Mouse (Mus musculus) common myeloid progenitor, adult 5-6 weeks (primary cell): ENCODE results near the gene Olfr1270. TPM values are rescaled to one million over a fixed set of nuclear protein-coding genes. Genes with fewer than 3 reads are reported as not detected.
A peak's percentile ranks its signal among the peaks of the same experiment; 100 is the strongest.
"Not testable (repeated sequence)": the region's sequence is repeated elsewhere in the genome, so short reads cannot be mapped to it uniquely, and the experiment has no call there.

Source experiments
- ATAC-seq: replicated peaks from 2 replicates; pipeline ENCODE4 v1.8.0; 2016; ENCODE audit warnings: low read depth, mild to moderate bottlenecking, moderate TSS enrichment, inconsistent platforms; ENCODE audit not compliant: poor library complexity, severe bottlenecking
- total RNA-seq: library from RNA; stranded (forward); fragments of 200-1000, 187-1606 nt; gene quantifications from 2 replicates; pipeline ENCODE4 v1.2.3, GENCODE M21; 2017

The Olfr1270 gene
- total RNA-seq: not detected in 2 replicates

GRCm38 (mm10) chr2:90152991-90153390, at the start of gene Olfr1270:
TSS of gene Olfr1270 (minus strand) at chr2:90153091.
- no peak for ATAC-seq

DNA sequence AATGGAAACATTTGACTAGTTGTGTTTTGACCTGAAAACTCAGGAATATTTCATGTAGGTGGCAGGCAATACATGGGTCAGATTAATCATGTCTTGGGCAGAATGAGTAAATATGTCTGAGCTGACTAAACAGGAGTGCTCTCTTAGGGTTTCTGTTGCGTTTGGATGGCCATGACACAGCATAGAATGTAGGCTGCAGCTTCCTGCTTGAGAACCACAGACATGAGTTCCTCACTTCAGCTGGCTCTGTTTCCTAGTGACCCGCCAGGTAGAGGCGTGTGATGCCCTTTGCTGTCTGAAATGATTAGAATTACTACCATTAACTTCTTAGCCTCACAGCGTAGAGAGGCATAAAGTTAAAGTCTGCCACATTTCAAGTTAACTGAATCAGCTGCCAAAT, 46.7 kb upstream of the Olfr1270 start:
- 0 out of 2 replicates have a peak, but pooled peaks have one; percentile 36 for ATAC-seq

- not testable (repeated sequence) for ATAC-seq
These were observed 42.4 kb upstream of the Olfr1270 start for GRCm38 (mm10) chr2:90195285-90195684.

GRCm38 (mm10) chr2:90194750-90195149, 41.9 kb upstream of the Olfr1270 start:
- ATAC-seq: peak; percentile 93

GRCm38 (mm10) chr2:90187082-90187481, 34.2 kb upstream of the Olfr1270 start:
- ATAC-seq: peak; percentile 96

DNA sequence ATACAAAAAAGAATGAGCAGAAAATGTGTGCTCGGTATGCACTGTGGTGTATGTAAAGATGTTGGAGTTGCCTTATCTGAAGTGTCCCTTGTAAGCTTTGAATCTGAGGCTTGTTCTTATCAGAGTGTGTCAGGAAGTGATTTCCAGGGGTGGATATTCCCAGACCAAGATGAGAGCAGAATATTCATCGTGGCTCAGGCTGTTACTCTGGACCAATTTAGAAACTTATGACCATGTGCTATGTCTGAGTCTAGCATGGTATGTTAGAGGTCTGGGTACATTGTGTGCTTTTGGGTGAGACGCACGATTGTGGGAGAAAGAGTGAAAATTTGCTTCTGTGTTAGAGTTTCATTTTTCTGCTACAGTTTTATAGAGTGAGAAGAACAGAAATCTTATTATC, 33.2 kb upstream of the Olfr1270 start:
- not testable (repeated sequence) for ATAC-seq

DNA sequence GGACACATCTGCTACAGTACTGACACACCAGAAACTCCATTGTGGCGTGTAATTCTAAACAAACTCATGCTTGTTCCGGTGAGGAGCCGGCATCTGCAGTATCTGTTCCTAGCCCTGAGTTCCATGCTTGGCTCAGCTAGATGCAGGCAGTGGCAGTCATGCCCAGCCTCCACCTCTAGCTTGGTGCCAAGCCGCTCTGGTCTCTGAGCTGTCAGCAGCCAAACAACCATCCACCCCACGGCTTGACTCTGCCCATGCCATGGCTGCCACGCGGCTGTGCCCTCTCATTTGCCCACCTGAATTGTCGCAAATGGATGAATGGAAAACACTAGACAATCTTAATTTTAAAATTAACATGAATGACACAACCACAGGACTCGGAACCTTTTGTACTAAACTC, 1.0 kb upstream of the Olfr1270 start:
- no peak for ATAC-seq

GRCm38 (mm10) chr2:90142196-90142595, 10.7 kb downstream of the Olfr1270 start, which contains the start of gene Olfr32:
TSS of gene Olfr32 (minus strand) at chr2:90142296.
- ATAC-seq: no peak

GRCm38 (mm10) chr2:90121312-90121711, 31.6 kb downstream of the Olfr1270 start, which contains the start of gene Olfr1269:
TSS of gene Olfr1269 (minus strand) at chr2:90121412.
- no peak for ATAC-seq

Other genes with a start within 250 kb of the Olfr1270 start
- gene Olfr1258, start 225.8 kb downstream of the Olfr1270 start, total RNA-seq: not detected in 2 replicates
- not detected in 2 replicates for gene Olfr1259, start 204.4 kb downstream of the Olfr1270 start, total RNA-seq
- not detected in 2 replicates for gene Olfr1260, start 178.8 kb downstream of the Olfr1270 start, total RNA-seq
- gene Olfr1261, start 161.9 kb downstream of the Olfr1270 start, total RNA-seq: not detected in 2 replicates
- not detected in 2 replicates for gene Olfr1262, start 152.9 kb downstream of the Olfr1270 start, total RNA-seq
- not detected in 2 replicates for gene Olfr1263, start 141.0 kb downstream of the Olfr1270 start, total RNA-seq
- not detected in 2 replicates for gene Olfr1264, start 127.5 kb downstream of the Olfr1270 start, total RNA-seq
- not detected in 2 replicates for gene Olfr1265, start 117.8 kb downstream of the Olfr1270 start, total RNA-seq
- gene Olfr140, start 89.5 kb downstream of the Olfr1270 start, total RNA-seq: not detected in 2 replicates
- gene Olfr1269, start 31.7 kb downstream of the Olfr1270 start, total RNA-seq: not detected in 2 replicates
- not detected in 2 replicates for gene Olfr32, start 10.8 kb downstream of the Olfr1270 start, total RNA-seq
- not detected in 2 replicates for gene Olfr1506, start 71.4 kb upstream of the Olfr1270 start, total RNA-seq
- not detected in 2 replicates for gene Olfr142, start 104.5 kb upstream of the Olfr1270 start, total RNA-seq
- gene Olfr1271, start 117.9 kb upstream of the Olfr1270 start, total RNA-seq: not detected in 2 replicates
- not detected in 2 replicates for gene Olfr1272, start 139.8 kb upstream of the Olfr1270 start, total RNA-seq
- gene Gm13769, start 169.1 kb upstream of the Olfr1270 start, total RNA-seq: not detected in 2 replicates
- not detected in 2 replicates for gene Olfr1274-ps, start 245.6 kb upstream of the Olfr1270 start, total RNA-seq